Mouse (Mus musculus) natural killer cell, adult 2 months (primary cell): ENCODE measurements around the gene Hoxa3.

Experiments used
- DNase-seq, 2 experiments: peaks; one replicate each; pipeline ENCODE4 v3.0.0; 2022; ENCODE audit warnings: low spot score in 2 of 2

Gene Hoxa3

GRCm38 (mm10) chr6:52213119-52213986 is at the start of gene Hoxa3, which contains the start of gene Gm28308:
Gene Hoxa3, minus strand, starts transcription at chr6:52213336.
Gene Gm28308, minus strand, starts transcription at chr6:52213339.
- no peak for DNase-seq

- DNase-seq = no peak
These were observed 49.6 kb upstream of the Hoxa3 start for GRCm38 (mm10) chr6:52262463-52263320.

- no peak for DNase-seq
These were observed 48.8 kb upstream of the Hoxa3 start for GRCm38 (mm10) chr6:52261751-52262462.

- DNase-seq = no peak
These were observed 47.8 kb upstream of the Hoxa3 start, which contains the start of gene Hoxa13 for GRCm38 (mm10) chr6:52260654-52261575. Gene Hoxa13, minus strand, starts transcription at chr6:52260880.

GRCm38 (mm10) chr6:52259811-52260261 is 46.7 kb upstream of the Hoxa3 start:
- no peak for DNase-seq

- DNase-seq = no peak
These were observed 46.1 kb upstream of the Hoxa3 start for GRCm38 (mm10) chr6:52259081-52259790.

GRCm38 (mm10) chr6:52256956-52257355 is 43.8 kb upstream of the Hoxa3 start:
- peak; percentile 67 to 83 for DNase-seq

- DNase-seq = no peak
These were observed 40.7 kb upstream of the Hoxa3 start for GRCm38 (mm10) chr6:52253511-52254500.

GRCm38 (mm10) chr6:52252775-52253376 is 39.7 kb upstream of the Hoxa3 start:
- no peak for DNase-seq

- no peak for DNase-seq
These were observed 39.1 kb upstream of the Hoxa3 start for GRCm38 (mm10) chr6:52252016-52252774.

- no peak for DNase-seq
These were observed 38.2 kb upstream of the Hoxa3 start for GRCm38 (mm10) chr6:52251177-52251879.

GRCm38 (mm10) chr6:52249826-52250225 is 36.7 kb upstream of the Hoxa3 start:
- DNase-seq = no peak

GRCm38 (mm10) chr6:52249415-52249738 is 36.2 kb upstream of the Hoxa3 start:
- no peak for DNase-seq

GRCm38 (mm10) chr6:52248638-52249414 is 35.7 kb upstream of the Hoxa3 start:
- DNase-seq = no peak

- DNase-seq = no peak
These were observed 34.9 kb upstream of the Hoxa3 start for GRCm38 (mm10) chr6:52247766-52248637.
